Mouse (Mus musculus) CD4-positive helper T cell, adult 2 months (primary cell): ENCODE results near the gene Vmn2r21.
"Not testable (repeated sequence)": the region's sequence is repeated elsewhere in the genome, so short reads cannot be mapped to it uniquely, and the experiment has no call there.

Experiments used
- DNase-seq: peaks from one replicate; pipeline ENCODE4 v3.0.0-alpha.2; 2012; ENCODE audit warnings: low read depth, missing footprints, low spot score

The Vmn2r21 gene

DNA sequence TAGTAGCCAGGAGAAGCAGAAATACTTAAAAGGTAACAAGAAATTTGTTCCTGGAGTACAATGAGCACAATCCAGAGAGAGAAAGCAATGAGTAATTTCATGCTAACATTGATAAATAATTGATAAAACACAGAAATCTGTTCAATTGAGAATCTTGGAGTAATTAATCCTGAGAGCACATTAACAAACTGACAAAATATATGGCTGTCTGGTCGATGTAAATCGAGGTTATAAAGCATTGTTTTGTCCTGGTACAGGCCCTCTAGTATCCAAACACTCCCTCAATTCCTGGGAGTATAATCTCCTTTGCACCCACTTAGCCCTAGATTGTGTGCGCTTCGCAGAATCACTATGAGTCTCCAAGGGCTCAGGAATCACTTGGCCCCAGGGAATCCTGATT lies at the start of gene Vmn2r21:
Gene Vmn2r21, minus strand, starts transcription at position 101 of the 400 bp plus-strand sequence.
- not testable (repeated sequence) for DNase-seq

DNA sequence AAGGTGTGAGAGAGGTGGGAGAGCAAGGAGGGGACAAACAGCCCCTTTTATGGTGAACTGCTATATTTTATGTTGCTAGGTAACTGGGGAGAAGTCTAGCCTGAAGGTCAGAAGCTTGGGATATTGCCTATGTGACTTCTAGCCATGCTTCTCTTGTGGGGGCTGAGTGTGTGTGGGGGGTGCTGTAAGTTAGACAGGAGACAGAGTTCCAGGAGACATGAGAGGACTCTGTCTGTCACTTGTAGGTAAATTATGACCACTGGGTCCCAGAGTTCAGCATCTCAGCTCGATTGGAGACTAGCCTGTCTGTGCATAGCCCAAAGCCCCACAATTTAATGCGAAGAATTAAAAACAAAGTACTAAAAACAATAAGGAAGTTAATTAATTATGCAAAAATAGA lies 41.5 kb upstream of the Vmn2r21 start:
- DNase-seq: not testable (repeated sequence)

GRCm38 (mm10) chr6:123539755-123540154 lies 6.5 kb upstream of the Vmn2r21 start:
- not testable (repeated sequence) for DNase-seq

- not testable (repeated sequence) for DNase-seq
Measured at GRCm38 (mm10) chr6:123522263-123523011, 10.8 kb downstream of the Vmn2r21 start.

DNA sequence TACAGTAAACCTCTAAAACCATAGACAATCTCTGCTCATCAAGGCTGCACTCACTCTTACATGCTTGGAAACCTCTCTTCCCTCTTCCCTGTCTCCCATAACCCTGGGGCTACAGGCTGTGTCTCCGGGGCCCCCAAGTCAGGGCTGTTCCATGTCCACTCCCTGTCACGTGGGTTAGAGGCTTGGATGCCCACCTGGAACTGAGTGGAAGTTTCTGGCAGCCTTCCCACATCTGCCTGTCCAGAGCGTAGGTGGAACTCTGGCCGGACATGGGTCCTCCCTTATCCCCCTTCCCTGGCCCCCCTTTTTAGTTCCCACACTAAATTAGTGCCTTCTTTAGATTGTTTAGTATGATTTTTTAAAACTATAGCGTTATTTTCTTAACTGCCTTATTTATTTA lies 60.2 kb downstream of the Vmn2r21 start:
- not testable (repeated sequence) for DNase-seq

- not testable (repeated sequence) for DNase-seq
Measured at GRCm38 (mm10) chr6:123472458-123472987, 60.7 kb downstream of the Vmn2r21 start.

DNA sequence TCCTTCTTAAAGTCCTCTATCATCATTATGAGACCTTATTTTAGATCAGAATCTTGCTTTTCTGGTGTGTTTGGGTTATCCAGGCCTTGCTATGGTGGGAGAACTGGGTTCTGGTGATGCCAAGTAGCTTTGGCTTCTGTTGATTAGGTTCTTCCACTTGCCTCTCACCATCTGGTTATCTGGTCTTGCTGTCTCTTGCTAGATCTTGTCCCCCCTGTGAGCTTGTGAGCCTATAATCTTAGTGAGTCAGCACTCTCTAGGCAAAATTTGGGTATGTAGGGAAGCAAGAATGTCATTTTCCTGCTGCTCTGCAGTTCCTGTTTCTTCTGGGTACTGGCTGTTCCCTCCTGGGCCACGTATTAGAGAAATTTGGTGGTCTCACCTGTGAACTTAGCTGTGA lies 64.6 kb downstream of the Vmn2r21 start:
- not testable (repeated sequence) for DNase-seq
